Mouse (Mus musculus): ENCODE measurements around the gene Zcchc17. TPM values are rescaled to one million over a fixed set of nuclear protein-coding genes. Genes with fewer than 3 reads are reported as not detected.

Zcchc17 gene
- polyA plus RNA-seq, 2 experiments: 33.3 to 76.3 TPM

- no peak overlapping the region for H3K4me2 ChIP-seq (replicated peaks; ENCODE audit: low read depth, low read length, severe bottlenecking)
- TF ChIP-seq POLR2A (IDR thresholded peaks at IDR 0.05; ENCODE audit: borderline replicate concordance, extremely low read depth, insufficient read depth, insufficient read length): no peak
- no peak for ATAC-seq (ENCODE audit: low FRiP score, low read depth)
- H3K9ac ChIP-seq (ENCODE audit: low read depth, low read length, severe bottlenecking): no peak overlapping the region
- no peaks in the 10 kb centered on the region for H3K4me1 ChIP-seq (ENCODE audit: control insufficient read depth, insufficient read depth, low read length)
- no peak for DNase-seq (ENCODE audit: low spot score)
- H3K4me3 ChIP-seq (replicated peaks; ENCODE audit: low read length): no peak overlapping the region
- no peaks in the 10 kb centered on the region for H3K9me3 ChIP-seq (ENCODE audit: control insufficient read depth, low read length)
- H3K36me3 ChIP-seq (ENCODE audit: control insufficient read depth, insufficient read depth, low read length): peaks cover 61% of the 10 kb centered on the region
- no peaks in the 10 kb centered on the region for H3K27me3 ChIP-seq (ENCODE audit: control insufficient read depth, insufficient read depth, low read length)
- WGBS: 78% methylated on average over 7 of the region's 7 CpGs
- H3K27ac ChIP-seq (replicated peaks; ENCODE audit: low read depth, low read length): no peak overlapping the region
Measured at GRCm38 (mm10) chr4:130319564-130319963, 40.2 kb downstream of the Zcchc17 start.

GRCm38 (mm10) chr4:130318122-130318521 is 41.6 kb downstream of the Zcchc17 start:
- Histone ChIP-seq H3K36me3 (ENCODE audit: control insufficient read depth, insufficient read depth, low read length) (peaks cover 59% of the 10 kb centered on the region), H3K4me3 (replicated peaks; ENCODE audit: low read length) (no peak overlapping the region), H3K9me3 (ENCODE audit: control insufficient read depth, low read length) (no peaks in the 10 kb centered on the region), H3K27ac (replicated peaks; ENCODE audit: low read depth, low read length) (no peak overlapping the region), H3K9ac (ENCODE audit: low read depth, low read length, severe bottlenecking) (no peak overlapping the region), H3K27me3 (ENCODE audit: control insufficient read depth, insufficient read depth, low read length) (no peaks in the 10 kb centered on the region), H3K4me2 (replicated peaks; ENCODE audit: low read depth, low read length, severe bottlenecking) (no peak overlapping the region), H3K4me1 (ENCODE audit: control insufficient read depth, insufficient read depth, low read length) (no peaks in the 10 kb centered on the region)
- no peak for DNase-seq (ENCODE audit: low spot score)
- ATAC-seq (ENCODE audit: low FRiP score, low read depth): no peak
- no peak for TF ChIP-seq POLR2A (IDR thresholded peaks at IDR 0.05; ENCODE audit: borderline replicate concordance, extremely low read depth, insufficient read depth, insufficient read length)
- whole genome bisulfite sequencing: 68% methylated on average over 3 of the region's 3 CpGs

- H3K4me2 ChIP-seq (replicated peaks; ENCODE audit: low read depth, low read length, severe bottlenecking): no peak overlapping the region
- H3K4me3 ChIP-seq (replicated peaks; ENCODE audit: low read length): no peak overlapping the region
- DNase-seq (ENCODE audit: low spot score) (no peak), ATAC-seq (ENCODE audit: low FRiP score, low read depth) (no peak)
- H3K27me3 ChIP-seq (ENCODE audit: control insufficient read depth, insufficient read depth, low read length): no peaks in the 10 kb centered on the region
- H3K27ac ChIP-seq (replicated peaks; ENCODE audit: low read depth, low read length): no peak overlapping the region
- no peaks in the 10 kb centered on the region for H3K9me3 ChIP-seq (ENCODE audit: control insufficient read depth, low read length)
- no peak for TF ChIP-seq POLR2A (IDR thresholded peaks at IDR 0.05; ENCODE audit: borderline replicate concordance, extremely low read depth, insufficient read depth, insufficient read length)
- no peaks in the 10 kb centered on the region for H3K4me1 ChIP-seq (ENCODE audit: control insufficient read depth, insufficient read depth, low read length)
- H3K36me3 ChIP-seq (ENCODE audit: control insufficient read depth, insufficient read depth, low read length): peaks cover 50% of the 10 kb centered on the region
- 85% methylated on average over 10 of the region's 10 CpGs for WGBS
- H3K9ac ChIP-seq (ENCODE audit: low read depth, low read length, severe bottlenecking): no peak overlapping the region
Measured at GRCm38 (mm10) chr4:130316691-130317090, 43.1 kb downstream of the Zcchc17 start.

DNA sequence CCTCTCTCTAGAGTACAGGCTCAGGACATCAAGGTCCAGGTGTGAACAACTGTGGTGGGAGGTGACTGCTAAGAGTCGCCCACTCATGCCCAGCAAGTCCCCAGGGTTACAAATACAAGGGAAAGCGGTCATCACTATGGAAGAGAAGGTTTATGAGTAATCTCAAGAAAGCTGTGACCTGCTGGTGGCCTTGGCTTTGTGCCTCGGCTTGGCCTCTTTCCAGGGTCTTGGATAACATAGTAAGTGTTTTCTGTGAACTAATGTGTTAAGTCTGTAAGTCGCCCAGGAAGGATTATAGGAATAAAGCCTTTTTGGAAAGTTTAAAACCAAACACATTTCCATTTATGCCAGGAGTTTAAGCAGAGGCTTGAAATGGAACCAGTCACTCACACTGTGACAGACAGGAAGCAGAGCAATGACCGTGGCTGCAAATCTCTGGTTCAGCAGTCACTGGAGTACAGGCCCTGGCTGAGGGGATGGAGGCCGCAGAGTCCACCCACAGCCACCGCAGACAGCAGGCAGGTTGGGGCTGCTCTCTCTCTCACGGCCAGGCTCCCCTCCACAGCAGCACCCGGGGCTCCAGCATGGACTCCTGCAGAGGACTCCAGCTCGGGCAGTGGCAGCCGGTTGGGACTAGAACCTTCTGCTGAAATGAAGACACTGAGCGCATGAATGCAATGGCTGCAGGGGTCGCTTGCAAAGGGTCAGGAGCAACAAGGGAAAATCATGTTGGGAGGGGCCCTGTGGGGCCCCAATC is 43.8 kb downstream of the Zcchc17 start:
- no peak overlapping the region for H3K9ac ChIP-seq (ENCODE audit: low read depth, low read length, severe bottlenecking)
- no peak for TF ChIP-seq POLR2A (IDR thresholded peaks at IDR 0.05; ENCODE audit: borderline replicate concordance, extremely low read depth, insufficient read depth, insufficient read length)
- DNase-seq (ENCODE audit: low spot score) (peak; percentile 36), ATAC-seq (ENCODE audit: low FRiP score, low read depth) (no peak)
- no peak overlapping the region for H3K27ac ChIP-seq (replicated peaks; ENCODE audit: low read depth, low read length)
- H3K27me3 ChIP-seq (ENCODE audit: control insufficient read depth, insufficient read depth, low read length): no peaks in the 10 kb centered on the region
- peaks cover 48% of the 10 kb centered on the region for H3K36me3 ChIP-seq (ENCODE audit: control insufficient read depth, insufficient read depth, low read length)
- 79% methylated on average over 13 of the region's 13 CpGs for WGBS
- no peak overlapping the region for H3K4me2 ChIP-seq (replicated peaks; ENCODE audit: low read depth, low read length, severe bottlenecking)
- H3K4me3 ChIP-seq (replicated peaks; ENCODE audit: low read length): no peak overlapping the region
- no peaks in the 10 kb centered on the region for H3K4me1 ChIP-seq (ENCODE audit: control insufficient read depth, insufficient read depth, low read length)
- H3K9me3 ChIP-seq (ENCODE audit: control insufficient read depth, low read length): no peaks in the 10 kb centered on the region

DNA sequence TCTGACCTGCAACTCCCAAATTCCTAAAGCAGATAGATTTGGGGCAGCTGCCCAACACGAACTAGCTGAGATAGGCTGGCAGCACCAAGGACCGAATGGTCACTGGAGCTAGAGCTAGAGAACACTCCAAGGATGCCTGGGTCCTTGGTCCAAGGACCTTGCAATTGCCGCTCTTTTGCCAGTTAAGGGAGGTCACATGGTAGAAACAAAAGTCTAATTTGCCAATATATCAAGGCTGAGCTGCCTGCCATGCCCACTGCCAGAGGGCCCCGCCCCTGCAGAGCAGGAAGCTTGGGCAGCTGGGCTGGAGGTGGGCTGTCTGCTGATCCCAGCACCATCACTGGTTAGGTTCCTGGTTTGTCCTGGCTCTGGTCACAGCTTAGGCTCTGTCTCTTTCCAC is 46.2 kb downstream of the Zcchc17 start:
- no peak for TF ChIP-seq POLR2A (IDR thresholded peaks at IDR 0.05; ENCODE audit: borderline replicate concordance, extremely low read depth, insufficient read depth, insufficient read length)
- WGBS: 92% methylated on average over 4 of the region's 4 CpGs
- Histone ChIP-seq H3K9ac (ENCODE audit: low read depth, low read length, severe bottlenecking) (no peak overlapping the region), H3K27ac (replicated peaks; ENCODE audit: low read depth, low read length) (no peak overlapping the region), H3K4me2 (replicated peaks; ENCODE audit: low read depth, low read length, severe bottlenecking) (no peak overlapping the region), H3K4me1 (ENCODE audit: control insufficient read depth, insufficient read depth, low read length) (no peaks in the 10 kb centered on the region; the same call in none of the 2 replicates), H3K4me3 (replicated peaks; ENCODE audit: low read length) (no peak overlapping the region), H3K9me3 (ENCODE audit: control insufficient read depth, low read length) (no peaks in the 10 kb centered on the region), H3K36me3 (ENCODE audit: control insufficient read depth, insufficient read depth, low read length) (peaks cover 37% of the 10 kb centered on the region), H3K27me3 (ENCODE audit: control insufficient read depth, insufficient read depth, low read length) (peaks cover 18% of the 10 kb centered on the region; the same call in 1 of the 2 replicates)
- no peak for DNase-seq (ENCODE audit: low spot score)
- no peak for ATAC-seq (ENCODE audit: low FRiP score, low read depth)

Data from limb, embryonic 14.5 days (tissue).